Mouse (Mus musculus) cortical plate, adult 2 months (tissue): ENCODE results near the gene Flrt1.

Experiments
- CTCF ChIP-seq: fragments of 200-500 bp; IDR thresholded peaks from 2 replicates; pipeline ENCODE4 v1.5.1; 2011; ENCODE audit warnings: mild to moderate bottlenecking, control low read depth, low read length; ENCODE audit not compliant: insufficient read depth; ENCODE audit errors: extremely low read depth
- POLR2A ChIP-seq: fragments of 200-500 bp; IDR thresholded peaks from 2 replicates; pipeline ENCODE4 v1.6.1; 2011; ENCODE audit warnings: mild to moderate bottlenecking, low read length, control low read depth; ENCODE audit not compliant: insufficient read depth; ENCODE audit errors: extremely low read depth

- TF ChIP-seq CTCF (no peak), POLR2A (no peak)
These were observed 50.8 kb downstream of the Flrt1 start for GRCm38 (mm10) chr19:7054772-7055171.
